Mouse (Mus musculus) fibroblast of lung, adult 2 months (primary cell): Measurements from ENCODE around the gene Nfatc3.

ENCODE experiments used
- DNase-seq: peaks from one replicate; pipeline ENCODE4 v3.0.0-alpha.2; 2011; ENCODE audit warnings: low read depth

The Nfatc3 gene

GRCm38 (mm10) chr8:106056455-106056982 lies 2.1 kb upstream of the Nfatc3 start:
- no peak for DNase-seq

- no peak for DNase-seq
These were observed 1.2 kb downstream of the Nfatc3 start for GRCm38 (mm10) chr8:106059613-106060371.

GRCm38 (mm10) chr8:106060521-106060920 lies 1.9 kb downstream of the Nfatc3 start:
- no peak for DNase-seq

- DNase-seq = no peak
These were observed 3.0 kb downstream of the Nfatc3 start for GRCm38 (mm10) chr8:106061686-106062085.

- DNase-seq = no peak
These were observed 4.4 kb downstream of the Nfatc3 start for GRCm38 (mm10) chr8:106063046-106063445.

- no peak for DNase-seq
These were observed 8.1 kb downstream of the Nfatc3 start for GRCm38 (mm10) chr8:106066721-106067120.

- DNase-seq = peak; percentile 61
These were observed 10.9 kb downstream of the Nfatc3 start for GRCm38 (mm10) chr8:106069565-106069964.

GRCm38 (mm10) chr8:106072113-106072512 lies 13.5 kb downstream of the Nfatc3 start:
- no peak for DNase-seq

GRCm38 (mm10) chr8:106074236-106074635 lies 15.6 kb downstream of the Nfatc3 start:
- no peak for DNase-seq

- DNase-seq = no peak
These were observed 16.0 kb downstream of the Nfatc3 start for GRCm38 (mm10) chr8:106074659-106075058.

GRCm38 (mm10) chr8:106075161-106075862 lies 16.7 kb downstream of the Nfatc3 start:
- no peak for DNase-seq

GRCm38 (mm10) chr8:106075863-106076174 lies 17.2 kb downstream of the Nfatc3 start:
- no peak for DNase-seq

- DNase-seq = no peak
These were observed 18.0 kb downstream of the Nfatc3 start for GRCm38 (mm10) chr8:106076612-106077011.

GRCm38 (mm10) chr8:106077452-106078067 lies 18.9 kb downstream of the Nfatc3 start:
- no peak for DNase-seq

GRCm38 (mm10) chr8:106102321-106102720 lies 43.7 kb downstream of the Nfatc3 start:
- DNase-seq = no peak

GRCm38 (mm10) chr8:106103888-106104287 lies 45.2 kb downstream of the Nfatc3 start:
- DNase-seq = no peak

GRCm38 (mm10) chr8:106106193-106106592 lies 47.6 kb downstream of the Nfatc3 start:
- DNase-seq = no peak

GRCm38 (mm10) chr8:106108080-106108479 lies 49.4 kb downstream of the Nfatc3 start:
- DNase-seq = no peak

GRCm38 (mm10) chr8:106108729-106109128 lies 50.1 kb downstream of the Nfatc3 start:
- no peak for DNase-seq

GRCm38 (mm10) chr8:106112041-106112440 lies 53.4 kb downstream of the Nfatc3 start:
- no peak for DNase-seq

GRCm38 (mm10) chr8:106112514-106112913 lies 53.9 kb downstream of the Nfatc3 start:
- no peak for DNase-seq

GRCm38 (mm10) chr8:106115897-106116296 lies 57.3 kb downstream of the Nfatc3 start:
- DNase-seq = no peak

GRCm38 (mm10) chr8:106123443-106123842 lies 64.8 kb downstream of the Nfatc3 start:
- no peak for DNase-seq
